Mouse (Mus musculus) monocyte, adult 2 months (primary cell): ENCODE results near the gene Lsm3.
A peak's percentile ranks its signal among the peaks of the same experiment; 100 is the strongest.

ENCODE experiments used
- DNase-seq, 2 experiments: peaks; one replicate each; pipeline ENCODE4 v3.0.0; 2022; ENCODE audit warnings: low spot score in 2 of 2, low read depth in 1 of 2

Lsm3 gene

DNA sequence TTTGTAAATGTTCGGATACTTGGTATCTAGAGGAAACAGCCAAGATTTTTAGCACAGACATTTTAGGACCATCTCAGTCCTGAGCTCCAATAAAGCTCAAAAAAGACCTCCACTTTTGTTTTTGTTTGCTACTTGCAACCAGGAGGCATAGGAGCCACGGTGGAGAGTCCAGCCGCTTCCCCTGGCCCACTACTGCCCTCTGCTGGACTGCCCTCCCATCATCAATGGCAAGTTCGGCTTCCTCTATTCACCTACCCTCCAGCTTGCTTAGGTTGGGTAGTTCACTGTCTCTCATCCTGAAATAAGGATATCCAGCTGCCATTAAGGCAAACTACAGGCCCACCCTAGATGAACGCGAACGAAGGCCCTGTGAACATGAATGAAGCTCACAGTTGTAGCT is 6.4 kb upstream of the Lsm3 start:
- DNase-seq: peak; percentile 57 to 68

DNA sequence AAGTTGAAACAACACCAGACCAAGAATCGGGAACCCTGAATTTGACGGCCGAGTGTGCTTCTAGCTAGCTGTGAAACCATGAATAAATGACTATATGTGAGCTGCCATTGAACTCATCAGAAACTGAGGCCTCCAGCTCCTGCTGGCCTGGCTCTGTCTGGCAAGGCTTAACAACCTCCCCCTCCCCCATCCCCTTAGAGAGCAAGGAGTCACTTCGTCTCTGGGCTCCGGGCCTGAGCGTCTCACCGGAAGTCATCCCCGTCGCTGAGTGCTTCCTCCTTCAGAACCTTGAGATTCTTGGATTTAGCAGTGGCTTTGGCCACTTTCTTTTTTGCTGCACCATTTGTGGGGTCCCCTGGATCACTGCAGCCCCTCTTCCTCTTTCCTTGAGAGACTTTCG is 5.5 kb upstream of the Lsm3 start:
- no peak for DNase-seq

DNA sequence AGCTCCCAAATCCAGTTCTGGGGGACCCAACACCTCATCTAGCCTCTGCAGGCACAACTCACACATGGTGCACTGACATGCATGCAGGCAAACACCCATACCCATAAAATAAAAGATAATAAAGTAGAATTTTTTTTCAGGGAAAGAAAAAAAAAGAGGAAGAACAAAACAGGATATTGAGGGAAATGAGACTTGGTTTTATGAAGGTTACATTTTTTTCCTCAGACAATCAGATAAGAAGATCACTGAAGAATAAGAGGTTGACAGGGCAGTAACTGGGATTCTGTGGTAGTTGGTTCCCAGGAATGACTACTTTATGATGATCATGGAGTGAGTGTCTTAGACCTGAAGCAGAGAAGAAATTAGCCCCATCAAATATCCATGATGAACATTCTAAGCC is 1.6 kb upstream of the Lsm3 start:
- no peak for DNase-seq

DNA sequence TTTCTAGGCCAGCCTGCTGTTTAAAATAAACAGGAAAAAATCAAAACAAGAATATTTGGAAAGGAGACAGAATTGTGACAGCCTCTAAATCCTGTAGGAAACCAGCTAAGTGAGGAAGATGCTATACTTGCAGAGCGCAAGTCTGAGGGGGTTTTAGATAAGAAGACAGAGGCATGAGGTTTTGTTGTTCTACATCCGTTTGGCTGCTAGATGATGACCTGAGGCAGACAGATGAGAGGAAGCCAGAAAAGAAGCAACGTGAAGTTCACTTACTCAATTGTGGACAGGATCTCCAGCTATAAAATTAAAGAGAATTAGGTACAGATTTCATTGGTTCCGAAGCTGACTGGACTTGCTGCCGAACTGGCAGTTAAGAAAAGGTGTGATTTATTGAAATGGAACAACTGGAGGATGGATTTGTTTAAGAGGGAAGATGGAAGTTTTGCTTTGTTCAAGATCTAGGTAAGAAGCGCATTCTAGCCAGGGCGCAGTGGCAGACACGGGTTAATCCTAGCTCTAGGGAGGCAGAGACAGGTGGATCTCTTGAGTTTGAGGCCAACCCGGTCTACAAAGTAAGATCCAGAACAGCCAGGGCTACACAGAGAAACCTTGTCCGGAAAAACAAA is 878 bp upstream of the Lsm3 start:
- DNase-seq: no peak

DNA sequence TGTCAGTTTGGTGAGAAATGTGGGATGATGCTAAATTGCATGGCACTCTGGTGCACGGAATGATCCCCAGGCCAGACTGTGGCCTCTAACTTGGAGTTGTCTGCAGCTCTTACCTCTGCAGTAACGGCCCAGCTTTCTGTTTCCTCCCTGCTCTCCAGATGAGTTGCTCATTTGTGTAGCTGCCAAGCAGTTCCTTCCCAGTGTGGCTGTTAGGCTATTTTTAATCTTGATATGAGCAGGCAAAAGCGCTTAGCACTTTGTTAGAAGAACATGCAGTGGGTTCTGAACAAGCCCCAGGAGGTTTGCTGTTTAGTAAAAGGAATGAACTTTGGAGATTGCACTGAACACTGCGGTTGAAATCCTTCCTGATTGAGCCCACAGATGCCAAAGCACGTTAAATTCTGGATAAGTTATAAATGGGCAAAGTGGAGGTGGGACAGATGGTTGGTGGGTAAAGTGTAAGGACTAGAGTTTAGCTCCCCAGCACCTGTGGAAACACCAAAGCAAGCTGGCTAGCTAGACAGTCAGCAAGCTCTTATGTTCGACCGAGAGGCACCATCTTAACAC is 2.8 kb downstream of the Lsm3 start:
- DNase-seq: no peak

DNA sequence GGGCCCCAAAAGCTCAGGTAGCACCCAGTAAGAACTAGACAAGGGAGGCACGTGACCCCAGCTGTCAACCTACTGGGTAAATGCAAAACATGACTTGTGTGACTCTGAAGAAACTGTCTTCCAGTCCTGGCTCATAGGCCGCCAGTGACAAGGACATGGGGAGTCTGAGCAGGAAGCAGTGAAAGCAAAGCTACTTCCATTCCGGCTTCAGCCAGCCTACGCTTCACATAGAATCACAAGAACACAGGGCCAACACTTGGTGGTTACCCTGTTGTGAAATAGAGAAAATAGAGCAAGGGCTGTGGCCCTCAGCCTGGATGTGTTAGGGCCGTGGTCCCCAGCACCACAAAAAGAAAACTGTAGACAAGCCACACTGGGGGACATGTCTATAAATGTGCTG is 7.1 kb downstream of the Lsm3 start:
- no peak for DNase-seq

DNA sequence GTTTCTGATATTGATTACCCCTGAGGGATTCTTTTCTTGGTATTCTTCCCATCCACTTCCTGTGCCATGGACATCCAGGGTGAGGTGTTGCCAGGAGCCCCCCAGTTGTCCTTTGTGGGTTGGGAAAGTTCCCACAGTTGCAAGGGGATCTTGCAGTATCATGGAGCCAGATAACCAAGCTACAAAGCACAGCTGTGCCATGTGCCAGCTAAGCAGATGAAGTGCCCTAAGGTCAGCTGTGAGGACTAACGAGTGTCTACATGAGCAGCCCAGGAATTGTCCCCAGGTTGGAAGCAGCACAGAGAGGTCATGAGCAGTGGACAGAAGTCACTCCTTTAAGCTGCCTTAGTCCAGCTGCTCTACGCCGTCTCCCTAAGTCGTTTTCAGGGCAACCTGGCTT is 9.8 kb downstream of the Lsm3 start:
- no peak for DNase-seq

DNA sequence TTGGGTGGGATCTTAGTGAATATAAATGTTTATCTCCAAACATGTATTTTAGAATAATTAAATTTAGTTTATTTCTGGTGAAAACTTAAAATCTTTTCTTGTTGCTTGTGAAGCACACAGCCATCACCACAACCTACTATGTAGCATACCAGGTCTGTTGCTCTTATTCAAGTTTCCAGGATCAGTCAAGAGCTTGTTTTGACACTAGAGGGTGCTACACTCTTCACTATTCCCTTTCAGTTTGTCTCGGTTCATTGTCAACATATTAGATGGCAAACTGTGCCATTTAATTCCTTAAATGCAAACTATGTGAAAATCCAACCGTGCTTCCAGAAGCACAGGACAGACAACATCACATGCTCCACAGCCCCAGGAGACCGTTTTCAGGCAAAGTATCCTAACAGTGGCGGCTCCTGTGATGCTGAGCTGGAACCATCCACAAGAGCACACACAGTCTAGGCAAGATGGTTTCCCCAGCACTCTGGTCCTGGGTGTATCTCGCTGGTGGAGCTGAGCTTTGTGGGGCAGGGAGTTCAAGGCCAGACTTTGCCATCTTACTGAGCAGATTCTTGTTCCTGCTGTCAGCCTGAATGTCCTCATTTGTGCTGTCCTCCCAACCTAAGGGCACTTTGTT is 11.6 kb downstream of the Lsm3 start:
- no peak for DNase-seq

DNA sequence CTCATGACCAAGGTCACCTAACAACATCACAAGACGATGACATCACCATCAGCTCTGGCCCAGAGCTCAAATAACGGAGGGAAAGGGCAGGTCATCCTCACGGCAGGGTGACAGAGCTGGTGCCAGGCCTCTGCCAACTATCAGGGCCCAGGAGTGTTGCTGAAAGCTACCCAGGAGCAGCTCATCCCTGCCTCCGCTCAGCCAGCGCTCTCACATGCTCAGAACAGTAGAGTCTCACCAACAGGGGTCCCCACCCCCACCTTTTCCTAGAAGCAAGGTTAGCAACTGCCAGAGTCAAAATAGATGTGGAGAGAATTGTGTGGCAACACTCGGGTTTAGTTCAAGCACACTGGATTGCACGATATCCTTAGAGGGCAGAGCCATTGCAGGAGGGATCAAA is 12.5 kb downstream of the Lsm3 start:
- no peak for DNase-seq

DNA sequence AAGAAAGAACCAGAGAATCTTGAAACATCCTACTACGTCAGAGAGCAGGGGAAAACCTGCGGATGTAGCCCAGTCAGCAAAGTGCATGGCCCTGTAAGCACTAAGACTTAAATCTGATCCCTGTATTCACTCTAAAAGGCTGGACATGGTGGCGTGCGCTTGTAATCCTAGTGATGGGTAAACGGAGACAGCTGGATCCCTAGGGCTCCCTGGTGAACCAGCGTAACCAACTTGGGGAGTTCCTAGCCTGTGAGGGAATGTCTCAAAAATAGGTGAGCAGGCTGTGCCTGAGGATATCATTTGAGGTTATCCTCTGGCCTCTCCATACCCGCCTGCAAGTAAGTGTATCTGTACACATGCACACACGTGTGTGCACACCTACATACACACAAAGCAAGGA is 14.9 kb downstream of the Lsm3 start:
- no peak for DNase-seq

DNA sequence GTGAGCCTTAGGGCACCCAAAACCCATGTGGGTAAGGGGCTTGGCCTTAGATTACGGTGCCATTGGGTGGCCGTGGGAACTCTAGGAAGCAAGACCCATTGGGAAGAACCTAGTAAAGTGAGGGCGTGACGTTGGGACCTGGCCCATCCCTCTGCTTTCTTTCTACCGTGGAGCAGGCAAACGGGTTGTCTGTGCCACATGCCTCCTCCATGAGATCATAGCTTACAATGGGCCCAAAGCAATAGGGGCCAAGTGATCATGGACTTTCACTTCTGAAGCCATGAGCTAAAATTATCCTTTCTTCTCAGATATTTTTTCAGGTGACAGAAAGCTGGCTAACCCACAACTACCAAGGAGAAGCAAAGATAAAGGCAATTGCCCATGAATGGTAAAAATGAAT is 15.5 kb downstream of the Lsm3 start:
- DNase-seq: no peak

DNA sequence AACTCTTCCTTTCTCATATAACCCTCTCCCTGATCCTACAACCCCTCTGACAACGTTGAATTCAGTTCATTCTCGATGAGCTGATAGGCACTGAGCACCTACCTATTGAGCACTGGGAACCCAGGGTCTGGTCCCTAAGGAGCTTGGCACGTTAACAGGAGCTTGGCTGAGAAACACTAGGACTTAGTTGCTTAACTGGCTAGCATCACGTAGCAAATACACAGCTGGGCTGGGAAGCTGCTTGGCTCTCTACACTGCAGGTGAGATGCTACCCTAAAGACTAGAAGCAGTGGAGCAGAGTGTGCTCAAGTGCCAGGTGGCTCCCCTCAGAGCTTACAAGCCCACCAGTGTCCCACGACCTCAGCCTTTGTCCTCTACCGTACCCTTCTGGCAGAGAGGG is 16.9 kb downstream of the Lsm3 start:
- DNase-seq: no peak

DNA sequence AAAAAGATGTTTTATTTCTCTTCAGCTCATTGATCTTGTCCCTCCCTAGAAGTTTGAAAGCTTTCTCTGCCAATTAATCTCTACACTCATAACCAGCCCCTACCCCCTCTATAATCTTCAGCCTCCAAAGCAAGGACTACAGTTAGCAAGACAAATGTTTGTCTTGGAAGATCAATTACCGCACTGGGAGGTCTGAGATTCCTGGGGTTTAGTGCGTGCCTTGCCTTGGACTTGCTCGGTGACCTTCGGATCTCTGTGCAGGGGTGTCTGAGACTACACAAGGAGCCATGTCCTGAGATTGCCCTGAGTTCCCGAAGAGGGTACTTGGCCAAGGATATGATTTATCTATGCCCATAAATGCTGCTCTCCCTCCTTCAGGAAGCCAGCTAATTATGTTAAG is 17.6 kb downstream of the Lsm3 start:
- DNase-seq: no peak

DNA sequence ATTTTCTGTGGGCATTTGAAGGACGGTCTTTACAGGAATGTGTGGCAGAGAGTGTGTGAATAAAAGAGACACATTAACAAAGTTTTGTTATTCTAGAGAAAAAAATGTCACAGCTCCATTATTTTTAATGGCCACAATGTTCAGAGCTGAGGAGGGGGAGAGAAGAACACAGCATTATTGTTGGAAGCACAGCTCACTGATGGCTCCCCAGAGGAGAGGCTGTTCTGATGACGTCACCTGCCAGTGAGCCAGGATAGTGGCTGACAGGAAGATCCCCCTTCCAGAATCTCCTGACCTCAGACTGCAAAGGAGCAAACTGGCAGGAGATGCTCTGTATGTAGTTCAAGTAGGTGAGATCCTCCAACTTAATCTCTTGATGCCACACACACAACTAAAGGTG is 18.0 kb downstream of the Lsm3 start:
- no peak for DNase-seq

DNA sequence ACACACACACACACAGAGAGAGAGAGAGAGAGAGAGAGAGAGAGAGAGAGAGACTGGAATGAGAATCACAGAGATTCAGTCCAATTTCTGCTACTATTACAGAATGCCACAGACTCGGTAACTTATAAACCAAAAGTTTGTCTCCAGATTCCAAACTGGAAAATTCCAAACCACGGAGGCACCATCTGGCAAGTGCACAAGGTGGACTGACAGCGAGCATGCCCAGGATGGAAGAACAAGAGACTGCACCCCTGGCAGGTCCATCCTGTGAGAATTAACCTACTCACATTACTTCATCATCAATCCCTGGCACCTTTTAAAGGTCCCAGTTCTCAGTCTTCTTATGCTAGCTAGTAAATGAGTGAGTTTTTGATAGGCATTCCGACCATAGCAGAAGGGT is 18.5 kb downstream of the Lsm3 start:
- no peak for DNase-seq

DNA sequence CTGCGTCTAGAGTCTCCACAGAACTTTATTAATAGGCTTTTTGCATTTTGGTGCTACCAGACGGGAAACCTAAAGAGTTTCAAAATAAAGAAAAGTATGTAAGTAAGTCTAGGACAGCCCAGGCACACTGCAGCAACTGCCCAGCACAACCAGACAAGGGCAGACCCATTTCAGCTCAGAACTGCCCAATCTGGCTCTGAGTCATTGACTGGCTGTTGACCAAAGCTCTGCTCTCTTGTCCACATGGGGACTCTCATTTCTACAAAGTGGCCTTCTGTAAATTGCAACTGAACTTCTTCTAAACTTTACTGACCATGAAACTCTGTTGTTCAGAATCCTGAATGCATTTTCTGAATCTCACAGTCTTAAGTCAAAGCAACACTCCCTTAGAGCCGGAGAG is 19.5 kb downstream of the Lsm3 start:
- no peak for DNase-seq

DNA sequence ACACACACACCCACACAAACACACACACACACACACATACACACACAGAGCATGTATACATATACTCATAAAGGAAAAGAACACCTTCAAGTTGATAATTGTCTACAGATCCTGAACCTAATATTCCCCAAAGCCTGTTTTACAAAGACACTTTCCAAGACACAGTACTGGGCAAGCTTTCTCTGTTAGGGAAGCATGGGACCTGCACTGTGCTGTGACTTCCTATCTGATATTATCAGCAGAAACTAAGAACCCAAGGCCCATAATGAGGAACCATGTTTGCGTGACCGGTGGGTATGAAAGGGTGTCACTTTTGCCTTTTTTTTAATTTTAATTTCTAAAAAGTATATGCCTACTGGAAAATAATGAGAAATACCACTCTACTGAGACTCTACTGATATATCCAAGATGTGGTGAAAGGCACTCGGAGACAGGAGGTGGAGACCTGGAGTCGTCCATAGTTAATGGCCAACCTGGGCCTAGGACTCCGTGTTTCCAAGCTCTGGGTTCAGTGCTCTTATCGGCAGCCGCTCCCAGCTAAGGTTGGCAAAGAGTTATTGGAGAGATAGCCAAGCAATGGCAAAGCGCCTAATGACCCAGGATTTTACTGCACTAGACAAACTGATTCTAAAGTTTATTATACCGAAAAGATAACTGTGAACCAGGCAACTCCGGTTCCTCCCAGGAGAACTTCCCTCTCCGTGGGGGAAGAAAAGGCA is 20.5 kb downstream of the Lsm3 start:
- no peak for DNase-seq

DNA sequence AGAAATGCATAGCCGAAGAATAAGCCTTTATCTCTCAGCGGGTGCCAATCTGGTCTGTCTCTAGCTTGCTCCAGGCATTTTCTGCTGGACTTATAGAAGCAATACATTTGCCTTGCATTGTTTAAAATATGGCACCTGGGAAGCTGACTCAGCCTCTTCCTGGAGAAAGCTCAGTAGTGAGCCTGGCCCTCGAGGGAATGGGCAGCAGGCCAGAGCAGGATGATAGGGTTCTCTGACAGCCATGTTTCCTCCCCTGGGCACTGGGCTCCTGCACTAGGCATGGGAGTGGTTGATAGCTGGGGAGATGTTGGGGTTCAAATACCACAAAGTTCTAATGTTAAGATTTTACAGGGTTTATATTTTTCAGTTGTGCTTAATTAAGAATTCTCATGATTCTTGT is 25.5 kb downstream of the Lsm3 start:
- no peak for DNase-seq

DNA sequence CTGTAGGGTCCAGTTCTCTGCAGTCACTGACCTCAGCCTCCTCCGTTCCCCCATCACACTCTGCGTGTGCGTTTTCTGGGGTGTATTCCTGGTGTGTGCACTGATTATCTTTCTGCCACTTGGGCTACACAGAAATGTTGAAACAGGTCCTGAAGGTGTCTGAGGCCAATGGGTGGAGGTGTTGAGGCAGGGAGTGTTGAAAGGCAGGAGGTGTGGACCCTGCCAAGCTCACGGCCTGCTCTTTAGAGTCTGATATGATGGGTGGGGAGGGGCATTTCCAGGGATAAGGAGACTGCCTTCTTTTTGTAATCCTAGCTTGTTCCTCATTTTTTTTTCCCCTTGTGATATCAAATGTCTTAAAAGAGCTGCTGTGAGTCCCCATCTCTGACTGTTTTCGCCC is 27.3 kb downstream of the Lsm3 start:
- no peak for DNase-seq

DNA sequence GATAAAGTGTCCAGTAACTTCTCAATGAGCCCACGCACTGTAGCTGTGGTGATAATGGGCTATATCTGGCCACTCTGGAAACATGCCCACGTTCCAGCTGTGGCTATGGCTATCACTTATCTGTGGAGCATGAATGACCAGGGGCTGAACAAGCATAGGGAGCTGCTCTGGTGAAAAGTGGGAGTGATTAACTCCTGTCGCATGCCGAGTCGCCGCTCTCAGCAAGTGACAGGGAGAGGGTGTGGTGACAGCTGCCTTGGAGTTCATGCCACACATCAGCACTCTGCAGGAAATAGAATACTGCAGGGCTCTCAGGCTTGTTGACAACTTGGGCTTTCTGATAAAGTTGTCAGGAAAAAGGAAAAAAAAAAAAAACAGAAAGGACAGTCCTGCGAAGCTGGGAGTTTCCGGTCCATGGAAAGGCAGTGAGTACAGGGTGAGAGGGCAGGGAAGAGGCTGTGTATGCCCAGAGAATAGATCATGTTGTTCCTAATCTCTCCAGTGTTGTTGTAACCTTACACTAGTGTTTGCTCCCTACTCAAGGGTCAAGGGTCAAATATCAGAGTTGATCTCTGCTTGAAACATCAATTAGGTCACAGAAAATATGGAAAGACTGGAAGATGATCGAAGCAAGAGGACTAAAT is 30.6 kb downstream of the Lsm3 start:
- DNase-seq: no peak

DNA sequence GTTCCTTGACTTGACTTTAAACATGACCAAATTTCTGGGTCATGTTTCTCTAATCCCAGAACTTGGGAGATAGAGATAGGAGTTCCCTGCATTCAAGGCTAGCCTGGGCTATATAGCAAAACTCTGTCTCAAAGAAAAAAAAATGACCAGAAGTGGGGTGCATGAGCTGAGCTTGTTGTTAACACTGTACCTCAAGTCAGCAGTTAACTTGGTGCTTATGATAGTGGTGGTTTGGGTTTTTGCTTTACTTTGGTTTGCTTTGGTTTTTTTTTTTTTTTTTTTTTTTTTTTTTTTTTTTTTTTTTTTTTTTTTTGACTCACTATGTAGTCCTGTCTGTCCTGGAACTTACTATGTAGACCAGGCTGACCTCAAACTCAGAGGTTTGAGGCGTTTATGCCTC is 31.6 kb downstream of the Lsm3 start:
- no peak for DNase-seq

DNA sequence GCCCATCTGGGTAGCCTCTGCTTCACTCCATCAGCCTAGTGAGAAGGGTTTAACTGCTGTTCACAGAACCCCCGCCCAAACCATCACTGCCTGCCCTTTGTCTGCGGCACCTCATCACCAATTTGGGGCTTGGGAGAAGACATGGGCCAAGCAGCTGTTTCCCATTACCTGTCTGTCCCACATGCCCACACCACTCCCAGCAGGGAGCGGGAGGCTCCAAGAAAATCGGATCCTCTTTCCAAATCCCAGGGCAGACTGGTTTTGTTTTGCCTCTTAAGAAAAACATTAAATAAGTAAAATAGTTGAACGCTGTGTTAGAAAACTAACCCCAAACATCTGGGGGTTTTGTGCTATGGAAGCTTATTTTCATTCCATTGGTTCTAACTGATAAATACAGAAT is 33.9 kb downstream of the Lsm3 start:
- DNase-seq: no peak
